Mouse (Mus musculus): ENCODE data around the gene Prss30. TPM values are rescaled to one million over a fixed set of nuclear protein-coding genes. Genes with fewer than 3 reads are reported as not detected.
A peak's percentile ranks its signal among the peaks of the same experiment; 100 is the strongest.

The Prss30 gene
- polyA plus RNA-seq, 1 experiment from 2014 or later = 0.39 TPM

DNA sequence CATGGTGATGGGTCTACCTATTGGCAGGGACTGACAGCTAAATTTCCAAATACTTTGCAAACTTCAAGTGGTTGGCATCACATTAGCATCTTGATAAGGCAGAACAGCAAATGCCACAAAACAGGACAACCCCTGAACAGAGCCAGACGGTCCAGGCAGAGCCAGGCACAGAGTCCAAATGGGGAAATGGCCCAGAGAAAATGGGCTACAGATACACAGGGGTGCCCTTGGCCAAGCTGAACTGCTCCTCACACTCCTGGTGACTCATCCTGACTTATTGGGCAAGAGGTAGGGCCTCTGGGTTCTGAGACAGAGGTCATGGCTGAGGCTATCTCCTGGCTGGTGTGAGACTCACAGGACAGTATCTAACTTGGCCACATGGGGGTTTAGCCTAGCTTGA lies 27.0 kb upstream of the Prss30 start:
- no peak overlapping the region for H3K4me3 ChIP-seq (ENCODE audit: low read length)
- H3K27me3 ChIP-seq (ENCODE audit: control insufficient read depth, insufficient read depth, low read length) = 0 out of 2 replicates have a peak, but pooled peaks cover 2% of the 10 kb centered on the region
- no peaks in the 10 kb centered on the region for H3K9me3 ChIP-seq (replicated peaks; ENCODE audit: control insufficient read depth, low read length)
- H3K9ac ChIP-seq (ENCODE audit: low read length) = no peak overlapping the region
- H3K36me3 ChIP-seq (ENCODE audit: control insufficient read depth, insufficient read depth) = no peaks in the 10 kb centered on the region
- no peaks in the 10 kb centered on the region for H3K4me1 ChIP-seq (ENCODE audit: control insufficient read depth, insufficient read depth, low read length)
- ATAC-seq (replicated peaks; ENCODE audit: extremely low read depth, insufficient read depth, low FRiP score) = no peak
- H3K4me2 ChIP-seq (ENCODE audit: low read depth, low read length) = no peak overlapping the region
- 41% methylated on average over 1 of the region's 1 CpGs for WGBS
- H3K27ac ChIP-seq (ENCODE audit: low read length) = no peak overlapping the region

GRCm38 (mm10) chr17:24006930-24007329 lies 26.6 kb upstream of the Prss30 start:
- WGBS = 45% methylated on average over 2 of the region's 2 CpGs
- Histone ChIP-seq H3K27me3 (ENCODE audit: control insufficient read depth, insufficient read depth, low read length) (0 out of 2 replicates have a peak, but pooled peaks cover 2% of the 10 kb centered on the region), H3K4me1 (ENCODE audit: control insufficient read depth, insufficient read depth, low read length) (no peaks in the 10 kb centered on the region), H3K4me2 (ENCODE audit: low read depth, low read length) (no peak overlapping the region), H3K36me3 (ENCODE audit: control insufficient read depth, insufficient read depth) (no peaks in the 10 kb centered on the region), H3K9ac (ENCODE audit: low read length) (no peak overlapping the region), H3K9me3 (replicated peaks; ENCODE audit: control insufficient read depth, low read length) (no peaks in the 10 kb centered on the region), H3K4me3 (ENCODE audit: low read length) (no peak overlapping the region), H3K27ac (ENCODE audit: low read length) (no peak overlapping the region)
- no peak for ATAC-seq (replicated peaks; ENCODE audit: extremely low read depth, insufficient read depth, low FRiP score)

DNA sequence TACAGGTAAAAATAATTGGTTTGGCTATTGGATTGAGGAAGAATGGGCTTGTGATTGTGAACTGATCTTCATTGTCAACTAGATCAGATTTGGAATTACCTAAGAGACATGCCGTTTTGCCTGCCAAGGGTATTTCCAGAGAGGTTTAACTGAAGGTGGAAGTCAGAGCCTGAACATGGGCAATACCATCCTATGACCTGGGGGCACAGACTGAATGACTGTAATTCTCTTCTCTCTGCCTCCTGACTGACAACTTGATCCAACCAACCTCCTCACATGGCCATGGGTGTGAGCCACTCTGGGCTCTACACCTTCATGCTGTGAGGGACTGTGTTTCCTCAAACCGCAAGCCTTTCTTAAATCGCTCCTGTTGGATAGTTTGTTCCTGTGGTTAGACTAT lies 24.7 kb upstream of the Prss30 start:
- ATAC-seq (replicated peaks; ENCODE audit: extremely low read depth, insufficient read depth, low FRiP score) = no peak
- Histone ChIP-seq H3K27me3 (ENCODE audit: control insufficient read depth, insufficient read depth, low read length) (0 out of 2 replicates have a peak, but pooled peaks cover 2% of the 10 kb centered on the region), H3K9ac (ENCODE audit: low read length) (no peak overlapping the region), H3K4me2 (ENCODE audit: low read depth, low read length) (no peak overlapping the region), H3K4me3 (ENCODE audit: low read length) (no peak overlapping the region), H3K27ac (ENCODE audit: low read length) (no peak overlapping the region), H3K9me3 (replicated peaks; ENCODE audit: control insufficient read depth, low read length) (no peaks in the 10 kb centered on the region), H3K36me3 (ENCODE audit: control insufficient read depth, insufficient read depth) (no peaks in the 10 kb centered on the region), H3K4me1 (ENCODE audit: control insufficient read depth, insufficient read depth, low read length) (peaks cover 7% of the 10 kb centered on the region)
- WGBS = 92% methylated on average over 3 of the region's 3 CpGs

GRCm38 (mm10) chr17:24004071-24004665 lies 23.8 kb upstream of the Prss30 start:
- H3K9ac ChIP-seq (ENCODE audit: low read length) = no peak overlapping the region
- no peaks in the 10 kb centered on the region for H3K36me3 ChIP-seq (ENCODE audit: control insufficient read depth, insufficient read depth)
- H3K4me2 ChIP-seq (ENCODE audit: low read depth, low read length) = no peak overlapping the region
- H3K9me3 ChIP-seq (replicated peaks; ENCODE audit: control insufficient read depth, low read length) = no peaks in the 10 kb centered on the region
- H3K4me1 ChIP-seq (ENCODE audit: control insufficient read depth, insufficient read depth, low read length) = peaks cover 15% of the 10 kb centered on the region
- no peak for ATAC-seq (replicated peaks; ENCODE audit: extremely low read depth, insufficient read depth, low FRiP score)
- H3K27ac ChIP-seq (ENCODE audit: low read length) = no peak overlapping the region
- no peak overlapping the region for H3K4me3 ChIP-seq (ENCODE audit: low read length)
- 83% methylated on average over 14 of the region's 14 CpGs for WGBS
- 0 out of 2 replicates have a peak, but pooled peaks cover 2% of the 10 kb centered on the region for H3K27me3 ChIP-seq (ENCODE audit: control insufficient read depth, insufficient read depth, low read length)

GRCm38 (mm10) chr17:24000404-24000803 lies 20.0 kb upstream of the Prss30 start:
- H3K4me2 ChIP-seq (ENCODE audit: low read depth, low read length) = no peak overlapping the region
- H3K4me3 ChIP-seq (ENCODE audit: low read length) = no peak overlapping the region
- peak; percentile 88 for ATAC-seq (replicated peaks; ENCODE audit: extremely low read depth, insufficient read depth, low FRiP score)
- H3K4me1 ChIP-seq (ENCODE audit: control insufficient read depth, insufficient read depth, low read length) = peaks cover 16% of the 10 kb centered on the region
- no peak overlapping the region for H3K9ac ChIP-seq (ENCODE audit: low read length)
- H3K9me3 ChIP-seq (replicated peaks; ENCODE audit: control insufficient read depth, low read length) = no peaks in the 10 kb centered on the region
- 21% methylated on average over 5 of the region's 5 CpGs for WGBS
- 0 out of 2 replicates have a peak, but pooled peaks cover 2% of the 10 kb centered on the region for H3K27me3 ChIP-seq (ENCODE audit: control insufficient read depth, insufficient read depth, low read length)
- H3K27ac ChIP-seq (ENCODE audit: low read length) = peak overlapping the region; percentile 71
- H3K36me3 ChIP-seq (ENCODE audit: control insufficient read depth, insufficient read depth) = no peaks in the 10 kb centered on the region

DNA sequence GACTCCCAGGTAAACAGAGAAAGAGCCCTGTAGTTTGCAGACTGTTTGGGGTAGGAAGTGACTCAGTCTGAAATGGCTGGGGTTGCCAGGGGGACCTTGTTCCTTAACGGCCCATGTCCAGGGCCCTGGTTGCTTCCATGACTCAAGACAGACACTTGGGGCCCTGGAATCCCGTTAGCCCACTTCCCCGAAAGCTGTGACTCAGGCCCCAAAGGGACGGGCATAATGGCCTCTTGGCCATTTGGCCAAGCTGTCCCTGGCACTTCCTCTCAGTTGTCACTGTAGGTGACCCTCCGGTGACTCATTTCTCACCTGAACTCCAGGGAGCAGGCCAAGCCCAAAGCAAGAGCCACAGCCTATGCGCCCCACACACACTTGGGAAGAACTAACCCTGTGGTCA lies 18.0 kb upstream of the Prss30 start:
- Histone ChIP-seq H3K36me3 (ENCODE audit: control insufficient read depth, insufficient read depth) (no peaks in the 10 kb centered on the region), H3K9ac (ENCODE audit: low read length) (no peak overlapping the region), H3K9me3 (replicated peaks; ENCODE audit: control insufficient read depth, low read length) (no peaks in the 10 kb centered on the region), H3K4me1 (ENCODE audit: control insufficient read depth, insufficient read depth, low read length) (peaks cover 16% of the 10 kb centered on the region), H3K27ac (ENCODE audit: low read length) (no peak overlapping the region), H3K27me3 (ENCODE audit: control insufficient read depth, insufficient read depth, low read length) (peaks cover 12% of the 10 kb centered on the region), H3K4me3 (ENCODE audit: low read length) (no peak overlapping the region), H3K4me2 (ENCODE audit: low read depth, low read length) (no peak overlapping the region)
- ATAC-seq (replicated peaks; ENCODE audit: extremely low read depth, insufficient read depth, low FRiP score) = no peak
- WGBS = 54% methylated on average over 6 of the region's 6 CpGs

DNA sequence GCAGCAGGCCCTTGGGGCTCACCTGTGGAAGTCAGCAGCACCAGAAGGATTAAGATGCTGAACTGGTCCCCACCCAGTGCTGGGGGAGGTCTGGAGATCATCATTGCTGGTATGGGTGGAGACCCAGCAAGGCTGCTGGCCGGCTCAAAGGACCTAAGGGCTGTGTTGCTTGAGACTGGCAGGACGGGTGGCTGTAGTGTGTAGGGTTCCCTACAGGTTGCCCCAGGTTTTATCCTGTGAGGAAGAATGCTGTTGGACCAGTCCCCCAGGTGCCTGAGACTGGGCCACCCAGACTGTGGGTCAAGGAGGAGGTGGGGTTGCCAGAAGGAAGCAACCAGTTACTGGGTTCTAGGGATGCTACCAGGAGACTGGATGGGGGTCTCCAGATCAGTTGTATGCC lies 17.5 kb upstream of the Prss30 start, which contains the start of gene Prss22:
TSS of gene Prss22 (minus strand) at position 200 of the 400 bp plus-strand sequence.
- Histone ChIP-seq H3K4me3 (ENCODE audit: low read length) (no peak within 1 kb of the TSS), H3K4me2 (ENCODE audit: low read depth, low read length) (no peak within 1 kb of the TSS), H3K9ac (ENCODE audit: low read length) (no peak within 1 kb of the TSS), H3K27me3 (ENCODE audit: control insufficient read depth, insufficient read depth, low read length) (peaks cover 12% of the 10 kb centered on the region), H3K36me3 (ENCODE audit: control insufficient read depth, insufficient read depth) (no peaks in the 10 kb centered on the region), H3K4me1 (ENCODE audit: control insufficient read depth, insufficient read depth, low read length) (peaks cover 16% of the 10 kb centered on the region), H3K27ac (ENCODE audit: low read length) (no peak within 1 kb of the TSS), H3K9me3 (replicated peaks; ENCODE audit: control insufficient read depth, low read length) (no peaks in the 10 kb centered on the region)
- 63% methylated on average over 2 of the region's 2 CpGs for WGBS
- ATAC-seq (replicated peaks; ENCODE audit: extremely low read depth, insufficient read depth, low FRiP score) = no peak

DNA sequence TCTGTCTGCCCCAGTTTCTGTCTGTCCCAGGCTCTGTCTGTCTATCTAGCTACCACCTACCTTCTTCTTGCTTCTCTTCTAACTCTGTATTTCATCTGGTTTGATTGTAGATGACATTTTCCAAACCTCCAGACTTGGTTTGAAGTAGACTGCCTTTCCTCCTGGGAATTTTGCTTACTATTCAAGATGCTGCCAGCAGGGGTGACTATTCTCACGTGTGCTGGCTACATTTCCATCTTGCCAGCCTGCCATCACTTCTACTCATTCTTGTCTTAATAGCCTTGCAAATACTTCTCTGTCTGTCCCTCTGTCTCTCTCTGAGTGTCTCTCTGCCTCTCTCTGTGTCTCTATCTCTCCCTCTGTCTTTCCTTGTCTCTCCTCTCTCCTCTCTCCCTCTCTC lies 15.1 kb upstream of the Prss30 start:
- no peak for ATAC-seq (replicated peaks; ENCODE audit: extremely low read depth, insufficient read depth, low FRiP score)
- H3K9me3 ChIP-seq (replicated peaks; ENCODE audit: control insufficient read depth, low read length) = no peaks in the 10 kb centered on the region
- H3K9ac ChIP-seq (ENCODE audit: low read length) = no peak overlapping the region
- peaks cover 14% of the 10 kb centered on the region for H3K27me3 ChIP-seq (ENCODE audit: control insufficient read depth, insufficient read depth, low read length)
- no peak overlapping the region for H3K27ac ChIP-seq (ENCODE audit: low read length)
- no peak overlapping the region for H3K4me2 ChIP-seq (ENCODE audit: low read depth, low read length)
- WGBS = 31% methylated on average over 1 of the region's 1 CpGs
- H3K36me3 ChIP-seq (ENCODE audit: control insufficient read depth, insufficient read depth) = no peaks in the 10 kb centered on the region
- H3K4me3 ChIP-seq (ENCODE audit: low read length) = no peak overlapping the region
- H3K4me1 ChIP-seq (ENCODE audit: control insufficient read depth, insufficient read depth, low read length) = peaks cover 13% of the 10 kb centered on the region

GRCm38 (mm10) chr17:23994667-23995066 lies 14.3 kb upstream of the Prss30 start:
- Histone ChIP-seq H3K4me1 (ENCODE audit: control insufficient read depth, insufficient read depth, low read length) (peaks cover 5% of the 10 kb centered on the region), H3K27ac (ENCODE audit: low read length) (no peak overlapping the region), H3K9ac (ENCODE audit: low read length) (no peak overlapping the region), H3K9me3 (replicated peaks; ENCODE audit: control insufficient read depth, low read length) (no peaks in the 10 kb centered on the region), H3K36me3 (ENCODE audit: control insufficient read depth, insufficient read depth) (no peaks in the 10 kb centered on the region), H3K4me2 (ENCODE audit: low read depth, low read length) (no peak overlapping the region), H3K4me3 (ENCODE audit: low read length) (no peak overlapping the region), H3K27me3 (ENCODE audit: control insufficient read depth, insufficient read depth, low read length) (peaks cover 21% of the 10 kb centered on the region)
- 70% methylated on average over 7 of the region's 7 CpGs for whole genome bisulfite sequencing
- ATAC-seq (replicated peaks; ENCODE audit: extremely low read depth, insufficient read depth, low FRiP score) = no peak

All from heart, embryonic 16.5 days (tissue).